8 mouse cellular contexts compared by ENCODE assay signal in genomic region chr16:8736032-8736431, GRCm38 (mm10). TPM values are rescaled to one million over a fixed set of nuclear protein-coding genes. Genes with fewer than 3 reads are reported as not detected.
DNase-seq lines count a peak whose midpoint lies in the region; ATAC-seq and TF ChIP-seq lines count a peak whose summit lies in the region.

No protein-coding gene starts in this region.

- TF ChIP-seq RAD21 in MEL (IDR thresholded peaks at IDR 0.05; ENCODE audit: low read depth, low read length) = no peak

- peaks cover 4 to 30% of the 10 kb centered on the region in 2 experiments; a peak in 3 of 4 replicates for H3K4me1 ChIP-seq in MEL (ENCODE audit: control insufficient read depth in 1 of 2, insufficient read depth in 2 of 2, low read length in 2 of 2)
- peaks cover 24% of the 10 kb centered on the region for H3K4me1 ChIP-seq in limb, embryonic 14.5 days (ENCODE audit: control insufficient read depth, insufficient read depth, low read length)
- H3K4me1 ChIP-seq in neural tube, embryonic 13.5 days (replicated peaks) = peaks cover 52% of the 10 kb centered on the region

- H3K27me3 ChIP-seq in MEL (ENCODE audit: control insufficient read depth in 1 of 2, insufficient read depth in 2 of 2, low read length in 2 of 2) = no peaks in the 10 kb centered on the region
- H3K27me3 ChIP-seq in limb, embryonic 14.5 days (ENCODE audit: control insufficient read depth, insufficient read depth, low read length) = no peaks in the 10 kb centered on the region
- no peaks in the 10 kb centered on the region for H3K27me3 ChIP-seq in neural tube, embryonic 13.5 days

- TF ChIP-seq POLR2A in MEL (IDR thresholded peaks at IDR 0.05; ENCODE audit: control insufficient read depth in 1 of 2, insufficient read depth in 1 of 2, low read depth in 1 of 2, low read length in 2 of 2, poor library complexity in 1 of 2) = no peak
- no peak for TF ChIP-seq POLR2A in limb, embryonic 14.5 days (IDR thresholded peaks at IDR 0.05; ENCODE audit: borderline replicate concordance, extremely low read depth, insufficient read depth, insufficient read length)

- no peak overlapping the region for H3K27ac ChIP-seq in MEL (ENCODE audit: control insufficient read depth, low read depth, low read length)
- no peak overlapping the region for H3K27ac ChIP-seq in limb, embryonic 14.5 days (replicated peaks; ENCODE audit: low read depth, low read length)
- H3K27ac ChIP-seq in neural tube, embryonic 13.5 days (replicated peaks) = 0 out of 2 replicates have a peak overlapping the region, but pooled peaks have one; percentile 3

- H3K4me2 ChIP-seq in limb, embryonic 14.5 days (replicated peaks; ENCODE audit: low read depth, low read length, severe bottlenecking) = peak overlapping the region; percentile 93
- peak overlapping the region; percentile 100 for H3K4me2 ChIP-seq in neural tube, embryonic 13.5 days

- H3K9me3 ChIP-seq in MEL (replicated peaks; ENCODE audit: insufficient read depth, low read length) = no peaks in the 10 kb centered on the region
- H3K9me3 ChIP-seq in limb, embryonic 14.5 days (ENCODE audit: control insufficient read depth, low read length) = no peaks in the 10 kb centered on the region
- no peaks in the 10 kb centered on the region for H3K9me3 ChIP-seq in neural tube, embryonic 13.5 days

- DNase-seq in 3T3-L1 (ENCODE audit: low read depth, low spot score) (peak; percentile 50), MEL (ENCODE audit: low read depth, low spot score) (peak; percentile 42)
- peak; percentile 18 for DNase-seq in limb, embryonic 14.5 days (ENCODE audit: low spot score)
- no peak for DNase-seq in gastrocnemius, postnatal 25 days
- DNase-seq in adrenal gland, postnatal 4 days (ENCODE audit: low spot score in 2 of 2) = no peak

- H3K36me3 ChIP-seq in MEL (ENCODE audit: control insufficient read depth in 1 of 2, insufficient read depth in 2 of 2, low read length in 2 of 2) = peaks cover 4 to 24% of the 10 kb centered on the region in 2 experiments
- H3K36me3 ChIP-seq in limb, embryonic 14.5 days (ENCODE audit: control insufficient read depth, insufficient read depth, low read length) = no peaks in the 10 kb centered on the region
- no peaks in the 10 kb centered on the region for H3K36me3 ChIP-seq in neural tube, embryonic 13.5 days

- peak overlapping the region; percentile 73 to 93 for H3K4me3 ChIP-seq in MEL (ENCODE audit: control insufficient read depth in 1 of 2, insufficient read depth in 1 of 2, low read depth in 2 of 2, low read length in 2 of 2)
- H3K4me3 ChIP-seq in limb, embryonic 14.5 days (replicated peaks; ENCODE audit: low read length) = peak overlapping the region; percentile 88
- peak overlapping the region; percentile 100 for H3K4me3 ChIP-seq in neural tube, embryonic 13.5 days

- peaks cover 77% of the 10 kb centered on the region for H3K79me2 ChIP-seq in MEL (ENCODE audit: control insufficient read depth, insufficient read depth, low read length, poor library complexity)

- 18% methylated on average over 8 of the region's 8 CpGs for WGBS in limb, embryonic 14.5 days
- 21% methylated on average over 8 of the region's 8 CpGs for WGBS in neural tube, embryonic 13.5 days

- TF ChIP-seq CTCF in MEL (IDR thresholded peaks at IDR 0.05 in 2 of 3, conservative IDR thresholded peaks at IDR 0.05 in 1 of 3; ENCODE audit: control insufficient read depth in 1 of 3, insufficient read depth in 1 of 3, low read depth in 2 of 3, low read length in 3 of 3, poor library complexity in 1 of 3, severe bottlenecking in 1 of 3) = no peak

- no peak for TF ChIP-seq EP300 in MEL (IDR thresholded peaks at IDR 0.05; ENCODE audit: low read depth in 1 of 2, low read length in 2 of 2)

- ATAC-seq in granulocyte monocyte progenitor cell, adult 5-6 weeks (replicated peaks; ENCODE audit: poor library complexity, severe bottlenecking) = peak; percentile 57
- ATAC-seq in limb, embryonic 14.5 days (ENCODE audit: low FRiP score, low read depth) = no peak
- no peak for ATAC-seq in neural tube, embryonic 13.5 days (ENCODE audit: low read depth)
- ATAC-seq in inflammation-experienced regulatory T-cells, adult 6 months = no peak

- peak overlapping the region; percentile 97 for H3K9ac ChIP-seq in MEL (ENCODE audit: control insufficient read depth, low read depth, low read length, poor library complexity, severe bottlenecking)
- H3K9ac ChIP-seq in limb, embryonic 14.5 days (ENCODE audit: low read depth, low read length, severe bottlenecking) = peak overlapping the region; percentile 38
- H3K9ac ChIP-seq in neural tube, embryonic 13.5 days = peak overlapping the region; percentile 98; the same call in 1 of the 2 replicates

TF ChIP-seq in MEL, 35 proteins besides CTCF, POLR2A, EP300 and RAD21:
- TF ChIP-seq MYC (IDR thresholded peaks at IDR 0.05; ENCODE audit: low read depth, low read length) (no peak), SIN3A (IDR thresholded peaks at IDR 0.05; ENCODE audit: low read length) (no peak), CHD1 (IDR thresholded peaks at IDR 0.05; ENCODE audit: low read depth, low read length) (no peak), ZC3H11A (IDR thresholded peaks at IDR 0.05; ENCODE audit: low read depth, low read length) (no peak), ZKSCAN1 (IDR thresholded peaks at IDR 0.05; ENCODE audit: low read depth, low read length) (no peak), POLR2AphosphoS5 (IDR thresholded peaks at IDR 0.05; ENCODE audit: borderline replicate concordance, low read depth, low read length) (no peak), RCOR1 (IDR thresholded peaks at IDR 0.05; ENCODE audit: low read depth, low read length) (no peak), TBP (IDR thresholded peaks at IDR 0.05; ENCODE audit: low read depth, low read length) (no peak), USF1 (IDR thresholded peaks at IDR 0.05; ENCODE audit: low read depth, low read length) (no peak), MYB (IDR thresholded peaks at IDR 0.05; ENCODE audit: low read depth, low read length) (no peak), MXI1 (IDR thresholded peaks at IDR 0.05; ENCODE audit: low read depth, low read length) (no peak), HCFC1 (IDR thresholded peaks at IDR 0.05; ENCODE audit: low read depth, low read length) (no peak), ZMIZ1 (IDR thresholded peaks at IDR 0.05; ENCODE audit: low read depth, low read length) (no peak), USF2 (IDR thresholded peaks at IDR 0.05; ENCODE audit: borderline replicate concordance in 1 of 2, insufficient read depth in 1 of 2, low read depth in 1 of 2, low read length in 2 of 2) (no peak), ETS1 (IDR thresholded peaks at IDR 0.05; ENCODE audit: low read depth, low read length) (no peak), GATA1 (IDR thresholded peaks at IDR 0.05; ENCODE audit: low read depth, low read length) (no peak), MAFK (IDR thresholded peaks at IDR 0.05; ENCODE audit: borderline replicate concordance, low read depth, low read length) (no peak)

RNA-seq across cellular contexts. Expression of gene Gm5767, which starts 55.5 kb away (rescaled TPM):
- not detected in 2 replicates for total RNA-seq in MEL (2012; rRNA removed)
- not detected for polyA plus RNA-seq in MEL (2012; ENCODE audit: insufficient read depth in 1 of 2, insufficient read length in 2 of 2, low read depth in 1 of 2, low replicate concordance in 2 of 2, missing spikeins in 1 of 2)
- total RNA-seq in granulocyte monocyte progenitor cell, adult 5-6 weeks (2014; fragmentation: Nextera tagmentation) = not detected in 2 replicates
- not detected in 2 replicates for total RNA-seq in granulocyte monocyte progenitor cell, adult 5-6 weeks (2017)
- not detected in 2 replicates for polyA plus RNA-seq in limb, embryonic 14.5 days (2012; rRNA removed)
- polyA plus RNA-seq in limb, embryonic 14.5 days (2014; fragmentation: Nextera tagmentation; extraction: Ambion mirVana) = 0.33 TPM in 1 of 2 replicates, not detected in the other
- polyA plus RNA-seq in neural tube, embryonic 13.5 days (2015; fragmentation: Nextera tagmentation; extraction: Ambion mirVana) = not detected in 2 replicates
- total RNA-seq in gastrocnemius, postnatal 25 days (2021) = not detected
- not detected for total RNA-seq in adrenal gland, postnatal 4 days (2021)
- not detected for polyA plus RNA-seq in inflammation-experienced regulatory T-cells, adult 6 months (2017; shearing (Covaris generic))

RNA-seq across cellular contexts. Expression of gene Usp7, which starts 56.1 kb away (rescaled TPM):
- 101 and 105 TPM in 2 replicates for total RNA-seq in MEL (2012; rRNA removed)
- 100 to 1,000 TPM in 1 of 2 experiments, 10 to 100 TPM in 1; 94.2 to 425 TPM for polyA plus RNA-seq in MEL (2012; ENCODE audit: insufficient read depth in 1 of 2, insufficient read length in 2 of 2, low read depth in 1 of 2, low replicate concordance in 2 of 2, missing spikeins in 1 of 2)
- total RNA-seq in granulocyte monocyte progenitor cell, adult 5-6 weeks (2014; fragmentation: Nextera tagmentation) = 130 and 144 TPM in 2 replicates
- 142 and 158 TPM in 2 replicates for total RNA-seq in granulocyte monocyte progenitor cell, adult 5-6 weeks (2017)
- 84.7 and 104 TPM in 2 replicates for polyA plus RNA-seq in limb, embryonic 14.5 days (2012; rRNA removed)
- 47.1 and 51.0 TPM in 2 replicates for polyA plus RNA-seq in limb, embryonic 14.5 days (2014; fragmentation: Nextera tagmentation; extraction: Ambion mirVana)
- 30.9 and 31.3 TPM in 2 replicates for polyA plus RNA-seq in neural tube, embryonic 13.5 days (2015; fragmentation: Nextera tagmentation; extraction: Ambion mirVana)
- total RNA-seq in gastrocnemius, postnatal 25 days (2021) = 10 to 100 TPM; 49.3 to 49.4 TPM
- total RNA-seq in adrenal gland, postnatal 4 days (2021) = 100 to 1,000 TPM; 142 to 178 TPM
- polyA plus RNA-seq in inflammation-experienced regulatory T-cells, adult 6 months (2017; shearing (Covaris generic)) = 10 to 100 TPM; 27.3 to 48.2 (median 47.7) TPM

Comparison
In these comparisons a context has a peak if more than half of its experiments do, and no peak if none do; other contexts are left out.
1. DNase-seq: peak in 3T3-L1 (single experiment), MEL (single experiment) and limb, embryonic 14.5 days (single experiment); none in gastrocnemius, postnatal 25 days (single experiment) and adrenal gland, postnatal 4 days (0 of 2).
2. H3K9ac ChIP-seq: peak in every context shown above with its lines; median percentile 98 in neural tube, embryonic 13.5 days; 97 in MEL; 38 in limb, embryonic 14.5 days.
3. Peak in every context shown above with its lines, with median percentiles within 50 percentile points of each other: H3K4me3 ChIP-seq.